Mouse (Mus musculus): ENCODE measurements around the gene Syn2. TPM values are rescaled to one million over a fixed set of nuclear protein-coding genes. Genes with fewer than 3 reads are reported as not detected.
A peak's percentile ranks its signal among the peaks of the same experiment; 100 is the strongest.

Syn2 gene
- polyA plus RNA-seq, 1 experiment from 2014 or later, result 8.2 TPM

DNA sequence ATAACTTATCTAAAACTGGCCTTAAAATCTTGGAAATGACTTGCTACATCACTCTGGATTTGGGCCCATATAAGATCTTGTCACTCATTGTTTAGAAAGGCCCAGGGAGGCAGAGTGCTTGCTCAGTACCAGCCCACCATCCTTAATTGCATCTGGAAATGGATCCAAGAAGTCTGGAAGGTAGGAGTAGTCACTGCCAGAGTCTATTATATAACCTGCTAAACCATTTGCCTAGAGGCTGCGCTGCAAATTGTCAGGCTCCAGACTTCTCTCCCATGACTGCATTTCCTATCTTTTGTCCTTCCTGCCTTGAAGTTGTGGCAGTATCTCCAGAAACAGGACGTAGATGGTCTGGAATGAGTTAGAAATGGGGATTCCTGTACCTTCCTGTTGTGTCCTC, 75.5 kb downstream of the Syn2 start:
- Histone ChIP-seq H3K36me3 (ENCODE audit: control insufficient read depth, insufficient read depth, low read length) (no peaks in the 10 kb centered on the region), H3K27me3 (ENCODE audit: control insufficient read depth, insufficient read depth, low read length) (no peaks in the 10 kb centered on the region), H3K9ac (ENCODE audit: low read length) (no peak overlapping the region), H3K4me1 (ENCODE audit: control insufficient read depth, insufficient read depth, low read length) (no peaks in the 10 kb centered on the region), H3K27ac (ENCODE audit: low read depth, low read length) (no peak overlapping the region), H3K4me2 (ENCODE audit: low read depth) (no peak overlapping the region), H3K9me3 (ENCODE audit: control insufficient read depth, low read length) (no peaks in the 10 kb centered on the region), H3K4me3 (ENCODE audit: low read depth, low read length) (no peak overlapping the region)
- DNase-seq (ENCODE audit: low spot score) (no peak), ATAC-seq (ENCODE audit: insufficient read depth, low FRiP score, low TSS enrichment) (no peak)
- WGBS, result 89% methylated on average over 2 of the region's 2 CpGs

DNA sequence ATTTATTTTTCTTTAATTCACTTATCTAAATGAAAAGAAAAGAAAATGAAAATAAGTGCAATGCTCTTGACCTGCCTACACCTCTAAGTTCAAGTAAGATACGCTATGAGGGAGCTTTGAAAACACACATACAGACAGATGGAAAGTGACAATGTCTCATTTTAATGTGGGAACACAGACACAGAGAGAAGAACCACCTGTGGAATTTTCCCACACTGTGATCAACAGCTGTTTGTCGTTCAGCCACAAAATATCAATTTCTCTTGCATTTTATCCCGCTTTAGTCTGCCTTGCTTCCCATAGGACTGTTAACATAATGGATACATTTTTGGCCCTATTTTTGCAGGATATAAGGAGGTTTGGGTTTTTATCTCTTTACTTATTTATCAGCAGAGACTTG, 76.1 kb downstream of the Syn2 start:
- no peaks in the 10 kb centered on the region for H3K27me3 ChIP-seq (ENCODE audit: control insufficient read depth, insufficient read depth, low read length)
- no peak for ATAC-seq (ENCODE audit: insufficient read depth, low FRiP score, low TSS enrichment)
- H3K4me1 ChIP-seq (ENCODE audit: control insufficient read depth, insufficient read depth, low read length), result no peaks in the 10 kb centered on the region
- no peaks in the 10 kb centered on the region for H3K36me3 ChIP-seq (ENCODE audit: control insufficient read depth, insufficient read depth, low read length)
- no peak overlapping the region for H3K4me2 ChIP-seq (ENCODE audit: low read depth)
- no peak overlapping the region for H3K27ac ChIP-seq (ENCODE audit: low read depth, low read length)
- 82% methylated on average over 3 of the region's 3 CpGs for WGBS
- DNase-seq (ENCODE audit: low spot score), result no peak
- H3K9ac ChIP-seq (ENCODE audit: low read length), result no peak overlapping the region
- H3K4me3 ChIP-seq (ENCODE audit: low read depth, low read length), result no peak overlapping the region
- H3K9me3 ChIP-seq (ENCODE audit: control insufficient read depth, low read length), result no peaks in the 10 kb centered on the region

GRCm38 (mm10) chr6:115212132-115212903, 77.6 kb downstream of the Syn2 start:
- Histone ChIP-seq H3K4me3 (ENCODE audit: low read depth, low read length) (no peak overlapping the region), H3K4me1 (ENCODE audit: control insufficient read depth, insufficient read depth, low read length) (no peaks in the 10 kb centered on the region), H3K27ac (ENCODE audit: low read depth, low read length) (no peak overlapping the region), H3K9me3 (ENCODE audit: control insufficient read depth, low read length) (no peaks in the 10 kb centered on the region), H3K9ac (ENCODE audit: low read length) (no peak overlapping the region), H3K4me2 (ENCODE audit: low read depth) (no peak overlapping the region), H3K36me3 (ENCODE audit: control insufficient read depth, insufficient read depth, low read length) (no peaks in the 10 kb centered on the region), H3K27me3 (ENCODE audit: control insufficient read depth, insufficient read depth, low read length) (no peaks in the 10 kb centered on the region)
- WGBS, result 63% methylated on average over 5 of the region's 5 CpGs
- DNase-seq (ENCODE audit: low spot score), result no peak
- ATAC-seq (ENCODE audit: insufficient read depth, low FRiP score, low TSS enrichment), result no peak

GRCm38 (mm10) chr6:115213129-115213528, 78.4 kb downstream of the Syn2 start:
- Histone ChIP-seq H3K4me1 (ENCODE audit: control insufficient read depth, insufficient read depth, low read length) (no peaks in the 10 kb centered on the region), H3K27me3 (ENCODE audit: control insufficient read depth, insufficient read depth, low read length) (no peaks in the 10 kb centered on the region), H3K4me2 (ENCODE audit: low read depth) (no peak overlapping the region), H3K9me3 (ENCODE audit: control insufficient read depth, low read length) (no peaks in the 10 kb centered on the region), H3K4me3 (ENCODE audit: low read depth, low read length) (no peak overlapping the region), H3K27ac (ENCODE audit: low read depth, low read length) (no peak overlapping the region), H3K9ac (ENCODE audit: low read length) (no peak overlapping the region), H3K36me3 (ENCODE audit: control insufficient read depth, insufficient read depth, low read length) (no peaks in the 10 kb centered on the region)
- DNase-seq (ENCODE audit: low spot score), result peak; percentile 10
- ATAC-seq (ENCODE audit: insufficient read depth, low FRiP score, low TSS enrichment), result no peak
- 45% methylated on average over 5 of the region's 5 CpGs for WGBS

- Histone ChIP-seq H3K9ac (ENCODE audit: low read length) (no peak overlapping the region), H3K4me1 (ENCODE audit: control insufficient read depth, insufficient read depth, low read length) (no peaks in the 10 kb centered on the region), H3K36me3 (ENCODE audit: control insufficient read depth, insufficient read depth, low read length) (no peaks in the 10 kb centered on the region), H3K27me3 (ENCODE audit: control insufficient read depth, insufficient read depth, low read length) (no peaks in the 10 kb centered on the region), H3K9me3 (ENCODE audit: control insufficient read depth, low read length) (no peaks in the 10 kb centered on the region), H3K27ac (ENCODE audit: low read depth, low read length) (no peak overlapping the region), H3K4me2 (ENCODE audit: low read depth) (no peak overlapping the region), H3K4me3 (ENCODE audit: low read depth, low read length) (no peak overlapping the region)
- DNase-seq (ENCODE audit: low spot score) (no peak), ATAC-seq (ENCODE audit: insufficient read depth, low FRiP score, low TSS enrichment) (no peak)
- 78% methylated on average over 8 of the region's 8 CpGs for WGBS
These were observed 86.5 kb downstream of the Syn2 start for GRCm38 (mm10) chr6:115221215-115221641.

DNA sequence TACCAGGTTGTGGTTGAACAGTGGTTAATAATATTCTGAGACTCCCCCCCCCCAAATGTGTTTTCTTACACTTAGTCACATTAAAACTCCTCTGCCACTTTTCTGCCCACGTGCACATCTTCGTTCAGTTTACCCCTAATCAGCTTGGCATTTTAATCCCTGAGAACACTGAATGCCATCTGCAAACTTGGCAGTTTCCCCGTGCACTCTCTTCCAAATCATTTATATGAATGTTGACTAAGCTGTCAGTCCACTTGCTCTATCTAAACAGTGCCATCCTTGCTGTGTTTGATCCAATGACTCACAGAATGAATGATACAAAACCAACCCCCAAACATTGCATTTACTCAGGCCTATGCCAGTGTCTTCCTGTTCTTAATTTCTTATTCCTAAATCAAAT, 90.8 kb downstream of the Syn2 start:
- no peaks in the 10 kb centered on the region for H3K36me3 ChIP-seq (ENCODE audit: control insufficient read depth, insufficient read depth, low read length)

DNA sequence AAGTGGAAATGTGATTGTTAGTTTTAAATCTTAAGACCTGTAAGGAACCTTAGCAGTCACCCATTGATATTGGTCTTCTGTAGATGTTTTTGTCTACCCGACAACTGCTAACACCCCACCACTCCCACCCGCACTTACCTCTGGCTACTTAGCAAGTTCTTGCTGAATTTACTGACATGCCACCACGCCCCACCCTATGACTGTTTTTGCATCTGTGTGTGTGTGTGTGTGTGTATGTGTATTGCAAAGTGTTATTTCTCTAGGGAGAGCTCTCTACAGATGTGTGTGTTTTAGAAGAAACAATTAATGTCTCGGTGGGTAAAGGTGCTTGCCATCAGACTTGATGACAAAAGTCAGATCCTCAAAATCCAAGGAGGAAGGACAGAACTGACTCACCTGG, 92.3 kb downstream of the Syn2 start, which contains the start of gene Gm17482:
Gene Gm17482, plus strand, starts transcription at position 301 of the 400 bp plus-strand sequence.
- WGBS, result 78% methylated on average over 4 of the region's 4 CpGs
- no peaks in the 10 kb centered on the region for H3K27me3 ChIP-seq (ENCODE audit: control insufficient read depth, insufficient read depth, low read length)
- no peaks in the 10 kb centered on the region for H3K4me1 ChIP-seq (ENCODE audit: control insufficient read depth, insufficient read depth, low read length)
- no peak within 1 kb of the TSS for H3K9ac ChIP-seq (ENCODE audit: low read length)
- no peak for ATAC-seq (ENCODE audit: insufficient read depth, low FRiP score, low TSS enrichment)
- no peaks in the 10 kb centered on the region for H3K36me3 ChIP-seq (ENCODE audit: control insufficient read depth, insufficient read depth, low read length)
- H3K27ac ChIP-seq (ENCODE audit: low read depth, low read length), result no peak within 1 kb of the TSS
- H3K9me3 ChIP-seq (ENCODE audit: control insufficient read depth, low read length), result no peaks in the 10 kb centered on the region
- no peak within 1 kb of the TSS for H3K4me3 ChIP-seq (ENCODE audit: low read depth, low read length)
- H3K4me2 ChIP-seq (ENCODE audit: low read depth), result no peak within 1 kb of the TSS
- no peak for DNase-seq (ENCODE audit: low spot score)

More for the DNA sequence above, 90.8 kb downstream of the Syn2 start:
- WGBS, result 77% methylated on average over 3 of the region's 3 CpGs
- Histone ChIP-seq H3K4me3 (ENCODE audit: low read depth, low read length) (no peak overlapping the region), H3K27ac (ENCODE audit: low read depth, low read length) (no peak overlapping the region), H3K9ac (ENCODE audit: low read length) (no peak overlapping the region), H3K4me1 (ENCODE audit: control insufficient read depth, insufficient read depth, low read length) (no peaks in the 10 kb centered on the region), H3K9me3 (ENCODE audit: control insufficient read depth, low read length) (no peaks in the 10 kb centered on the region), H3K27me3 (ENCODE audit: control insufficient read depth, insufficient read depth, low read length) (no peaks in the 10 kb centered on the region), H3K4me2 (ENCODE audit: low read depth) (no peak overlapping the region)
- DNase-seq (ENCODE audit: low spot score), result no peak
- no peak for ATAC-seq (ENCODE audit: insufficient read depth, low FRiP score, low TSS enrichment)

DNA sequence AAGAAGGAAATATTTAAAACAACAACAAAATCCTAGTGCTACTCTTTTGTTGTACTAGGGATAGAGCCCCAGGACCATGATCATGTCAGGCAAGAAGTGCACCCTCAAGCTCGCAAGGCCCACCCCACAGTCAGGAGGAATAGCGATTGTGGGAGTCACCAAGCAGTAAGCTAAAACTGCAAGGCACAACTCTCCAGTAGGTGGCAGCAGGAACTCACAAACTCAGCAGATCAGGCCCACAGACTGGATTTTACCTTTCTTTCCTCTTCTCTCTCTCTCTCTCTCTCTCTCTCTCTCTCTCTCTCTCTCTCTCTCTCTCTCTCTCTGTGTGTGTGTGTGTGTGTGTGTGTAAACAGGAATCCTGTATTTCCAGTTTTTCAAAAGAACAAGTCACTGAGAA, 92.8 kb downstream of the Syn2 start:
- WGBS, result 13% methylated on average over 2 of the region's 2 CpGs
- H3K4me1 ChIP-seq (ENCODE audit: control insufficient read depth, insufficient read depth, low read length), result no peaks in the 10 kb centered on the region
- H3K9ac ChIP-seq (ENCODE audit: low read length), result no peak overlapping the region
- H3K9me3 ChIP-seq (ENCODE audit: control insufficient read depth, low read length), result no peaks in the 10 kb centered on the region
- ATAC-seq (ENCODE audit: insufficient read depth, low FRiP score, low TSS enrichment) (peak; percentile 38; the same call in 1 of the 2 replicates), DNase-seq (ENCODE audit: low spot score) (peak; percentile 79)
- no peaks in the 10 kb centered on the region for H3K27me3 ChIP-seq (ENCODE audit: control insufficient read depth, insufficient read depth, low read length)
- H3K4me3 ChIP-seq (ENCODE audit: low read depth, low read length), result no peak overlapping the region
- H3K27ac ChIP-seq (ENCODE audit: low read depth, low read length), result no peak overlapping the region
- no peak overlapping the region for H3K4me2 ChIP-seq (ENCODE audit: low read depth)
- H3K36me3 ChIP-seq (ENCODE audit: control insufficient read depth, insufficient read depth, low read length), result no peaks in the 10 kb centered on the region

- 58% methylated on average over 3 of the region's 3 CpGs for WGBS
These were observed 95.9 kb downstream of the Syn2 start for GRCm38 (mm10) chr6:115230557-115230956.

More at GRCm38 (mm10) chr6:115230557-115230956, 95.9 kb downstream of the Syn2 start:
- DNase-seq (ENCODE audit: low spot score) (no peak), ATAC-seq (ENCODE audit: insufficient read depth, low FRiP score, low TSS enrichment) (no peak)
- Histone ChIP-seq H3K4me2 (ENCODE audit: low read depth) (no peak overlapping the region), H3K4me1 (ENCODE audit: control insufficient read depth, insufficient read depth, low read length) (no peaks in the 10 kb centered on the region), H3K9me3 (ENCODE audit: control insufficient read depth, low read length) (no peaks in the 10 kb centered on the region), H3K36me3 (ENCODE audit: control insufficient read depth, insufficient read depth, low read length) (no peaks in the 10 kb centered on the region), H3K4me3 (ENCODE audit: low read depth, low read length) (no peak overlapping the region), H3K27ac (ENCODE audit: low read depth, low read length) (no peak overlapping the region), H3K27me3 (ENCODE audit: control insufficient read depth, insufficient read depth, low read length) (no peaks in the 10 kb centered on the region), H3K9ac (ENCODE audit: low read length) (no peak overlapping the region)
